Mouse (Mus musculus) liver, postnatal 0 days (tissue): ENCODE data around the gene Pes1.

Experiments used
- CTCF ChIP-seq: sonication (generic); IDR thresholded peaks from 2 replicates; pipeline ENCODE4 v1.5.1; 2016; ENCODE audit warnings: antibody characterized with exemption, low read depth
- EP300 ChIP-seq: IDR thresholded peaks from 2 replicates; pipeline ENCODE4 v1.6.1; 2016; ENCODE audit warnings: antibody characterized with exemption, low read depth, mild to moderate bottlenecking

DNA sequence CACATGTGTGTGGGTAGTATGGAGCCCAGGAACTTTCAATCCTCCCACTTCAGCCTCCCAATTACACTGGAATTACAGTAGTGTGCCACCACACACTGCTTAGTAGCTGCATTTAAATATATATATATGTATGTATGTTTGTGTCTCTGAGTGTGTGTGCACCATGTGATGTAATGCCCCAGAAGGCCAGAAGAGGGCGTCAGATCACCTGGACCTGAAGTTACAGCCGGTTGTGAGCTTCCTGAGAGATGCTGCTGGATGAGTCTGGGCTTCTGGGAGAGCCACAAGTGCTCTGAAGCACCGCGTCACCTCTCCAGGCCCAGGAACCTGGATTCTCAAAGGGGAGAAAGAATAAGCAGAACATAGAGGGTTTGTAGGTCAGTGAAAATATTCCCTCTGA, 65.6 kb downstream of the Pes1 start:
- TF ChIP-seq EP300 (no peak), CTCF (peak; percentile 19; the same call in 1 of the 2 replicates)
